Mouse (Mus musculus) colon, adult 2 months (tissue): Measurements from ENCODE around the gene Fmo4. TPM values are rescaled to one million over a fixed set of nuclear protein-coding genes. Genes with fewer than 3 reads are reported as not detected.

ENCODE experiments used
- polyA plus RNA-seq: library from polyadenylated mRNA; depleted of rRNA; stranded (reverse); fragments of >200 nt; gene quantifications from 2 replicates; pipeline ENCODE4 v1.2.3, GENCODE M21; 2012; rRNA removed

Gene Fmo4
- 1.0 and 1.3 TPM in 2 replicates for polyA plus RNA-seq

DNA sequence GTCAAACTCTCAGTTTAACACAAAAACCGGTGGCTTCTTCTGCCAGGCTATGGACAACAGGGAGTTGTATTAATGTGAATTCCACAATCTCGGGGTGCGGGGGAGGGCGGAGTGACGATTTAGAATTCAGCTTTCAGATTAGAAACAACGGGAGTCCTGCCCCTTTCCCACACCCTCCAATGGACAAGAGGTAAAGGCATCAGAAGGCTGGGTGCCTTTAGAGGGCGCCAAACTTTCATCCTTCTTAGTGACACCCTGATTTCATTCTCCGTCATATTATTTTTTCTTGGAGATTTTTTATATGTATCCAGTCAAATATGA is at the start of gene Fmo4:
Fmo4 (minus strand) TSS at position 137 of the 321 bp plus-strand sequence.

Other genes starting within 250 kb of the Fmo4 start
- gene Vamp4, start 243.5 kb downstream of the Fmo4 start, polyA plus RNA-seq: 11.8 and 19.0 TPM in 2 replicates
- 0.42 and 0.80 TPM in 2 replicates for gene Myoc, start 174.8 kb downstream of the Fmo4 start, polyA plus RNA-seq
- not detected in 2 replicates for gene Myocos, start 155.8 kb downstream of the Fmo4 start, polyA plus RNA-seq
- gene Prrc2c, start 73.4 kb downstream of the Fmo4 start, polyA plus RNA-seq: 23.2 and 23.7 TPM in 2 replicates
- gene Fmo1, start 52.6 kb upstream of the Fmo4 start, polyA plus RNA-seq: 3.8 and 6.2 TPM in 2 replicates
- 5.7 and 6.8 TPM in 2 replicates for gene Fmo2, start 84.8 kb upstream of the Fmo4 start, polyA plus RNA-seq
- gene Fmo6, start 123.5 kb upstream of the Fmo4 start, polyA plus RNA-seq: not detected in 2 replicates
- gene Fmo3, start 170.6 kb upstream of the Fmo4 start, polyA plus RNA-seq: 0.07 TPM in 1 of 2 replicates, not detected in the other